Mouse (Mus musculus) G1E-ER4 (cell line): ENCODE results near the gene Ugcg. TPM values are rescaled to one million over a fixed set of nuclear protein-coding genes. Genes with fewer than 3 reads are reported as not detected.

Experiments used
- GATA1 ChIP-seq: IDR thresholded peaks from one replicate; pipeline ENCODE4 v1.8.0; 2012; ENCODE audit warnings: low read length, inconsistent platforms
- polyA plus RNA-seq: library from polyadenylated mRNA; stranded (reverse); fragments of >175 nt; gene quantifications from 2 replicates; pipeline ENCODE4 v1.2.3, GENCODE M21; 2012

Gene Ugcg
- polyA plus RNA-seq, 1 experiment, result 143 TPM

- TF ChIP-seq GATA1, result no peak
Observed at GRCm38 (mm10) chr4:59205758-59206340, 16.8 kb downstream of the Ugcg start.

GRCm38 (mm10) chr4:59206600-59206999 is 17.5 kb downstream of the Ugcg start:
- TF ChIP-seq GATA1, result peak; percentile 37

GRCm38 (mm10) chr4:59208607-59209006 is 19.6 kb downstream of the Ugcg start:
- no peak for TF ChIP-seq GATA1

- no peak for TF ChIP-seq GATA1
Observed at GRCm38 (mm10) chr4:59211181-59211580, 22.1 kb downstream of the Ugcg start.

GRCm38 (mm10) chr4:59213833-59214232 is 24.8 kb downstream of the Ugcg start:
- TF ChIP-seq GATA1, result no peak

- peak; percentile 11 for TF ChIP-seq GATA1
Observed at GRCm38 (mm10) chr4:59214695-59215094, 25.6 kb downstream of the Ugcg start.

GRCm38 (mm10) chr4:59215585-59215984 is 26.5 kb downstream of the Ugcg start:
- TF ChIP-seq GATA1, result no peak

- TF ChIP-seq GATA1, result no peak
Observed at GRCm38 (mm10) chr4:59217101-59217500, 28.0 kb downstream of the Ugcg start.

GRCm38 (mm10) chr4:59218154-59218553 is 29.1 kb downstream of the Ugcg start:
- no peak for TF ChIP-seq GATA1

- no peak for TF ChIP-seq GATA1
Observed at GRCm38 (mm10) chr4:59222226-59222625, 33.2 kb downstream of the Ugcg start.

GRCm38 (mm10) chr4:59223055-59223615 is 34.1 kb downstream of the Ugcg start:
- TF ChIP-seq GATA1, result no peak

- TF ChIP-seq GATA1, result no peak
Observed at GRCm38 (mm10) chr4:59224889-59225288, 35.8 kb downstream of the Ugcg start.

- TF ChIP-seq GATA1, result no peak
Observed at GRCm38 (mm10) chr4:59227047-59227446, 38.0 kb downstream of the Ugcg start.

GRCm38 (mm10) chr4:59228951-59229350 is 39.9 kb downstream of the Ugcg start:
- no peak for TF ChIP-seq GATA1

GRCm38 (mm10) chr4:59231266-59232055 is 42.4 kb downstream of the Ugcg start:
- no peak for TF ChIP-seq GATA1

GRCm38 (mm10) chr4:59234014-59234413 is 45.0 kb downstream of the Ugcg start:
- TF ChIP-seq GATA1, result no peak
